Mouse (Mus musculus) ovary, adult 18-20 months (tissue): ENCODE results near the gene Traf3.

Experiments
- DNase-seq: peaks from one replicate; pipeline ENCODE4 v3.0.0; 2022; ENCODE audit warnings: low spot score, mixed read lengths

Traf3 gene

GRCm38 (mm10) chr12:111265212-111265611 lies 99.0 kb downstream of the Traf3 start:
- DNase-seq, result no peak

- DNase-seq, result no peak
Observed at GRCm38 (mm10) chr12:111266592-111266991, 100.4 kb downstream of the Traf3 start.

- no peak for DNase-seq
Observed at GRCm38 (mm10) chr12:111267673-111268325, 101.6 kb downstream of the Traf3 start.

GRCm38 (mm10) chr12:111270629-111271277 lies 104.6 kb downstream of the Traf3 start, which contains the start of gene Amn:
Amn (plus strand) TSS chr12:111271095.
- no peak for DNase-seq

GRCm38 (mm10) chr12:111271406-111271805 lies 105.2 kb downstream of the Traf3 start:
- DNase-seq, result no peak

GRCm38 (mm10) chr12:111271966-111272365 lies 105.8 kb downstream of the Traf3 start:
- DNase-seq, result no peak

- DNase-seq, result no peak
Observed at GRCm38 (mm10) chr12:111272420-111272819, 106.2 kb downstream of the Traf3 start.

GRCm38 (mm10) chr12:111274006-111274405 lies 107.8 kb downstream of the Traf3 start:
- DNase-seq, result no peak

- no peak for DNase-seq
Observed at GRCm38 (mm10) chr12:111274447-111275149, 108.4 kb downstream of the Traf3 start.

GRCm38 (mm10) chr12:111275150-111275841 lies 109.1 kb downstream of the Traf3 start:
- DNase-seq, result no peak

- no peak for DNase-seq
Observed at GRCm38 (mm10) chr12:111276371-111276770, 110.2 kb downstream of the Traf3 start.

GRCm38 (mm10) chr12:111283573-111283972 lies 117.4 kb downstream of the Traf3 start:
- DNase-seq, result no peak

GRCm38 (mm10) chr12:111284532-111284931 lies 118.4 kb downstream of the Traf3 start:
- no peak for DNase-seq

- no peak for DNase-seq
Observed at GRCm38 (mm10) chr12:111293025-111293424, 126.9 kb downstream of the Traf3 start.

GRCm38 (mm10) chr12:111301322-111302017 lies 135.3 kb downstream of the Traf3 start:
- DNase-seq, result no peak

GRCm38 (mm10) chr12:111302018-111302345 lies 135.8 kb downstream of the Traf3 start:
- no peak for DNase-seq

- no peak for DNase-seq
Observed at GRCm38 (mm10) chr12:111303702-111304337, 137.7 kb downstream of the Traf3 start.

GRCm38 (mm10) chr12:111306821-111307220 lies 140.7 kb downstream of the Traf3 start:
- no peak for DNase-seq

- DNase-seq, result no peak
Observed at GRCm38 (mm10) chr12:111309256-111309655, 143.1 kb downstream of the Traf3 start.

- DNase-seq, result no peak
Observed at GRCm38 (mm10) chr12:111309931-111310330, 143.8 kb downstream of the Traf3 start.

- DNase-seq, result no peak
Observed at GRCm38 (mm10) chr12:111311775-111312174, 145.6 kb downstream of the Traf3 start.
